Mouse (Mus musculus): ENCODE measurements at regions not wholly inside any gene's neighbourhood (a gene's known extent, or its start where the extent isn't known, plus 50 kb on each side); places are given as distances from the start of the nearest gene placed in this dataset.
A peak's percentile ranks its signal among the peaks of the same experiment; 100 is the strongest.

DNA sequence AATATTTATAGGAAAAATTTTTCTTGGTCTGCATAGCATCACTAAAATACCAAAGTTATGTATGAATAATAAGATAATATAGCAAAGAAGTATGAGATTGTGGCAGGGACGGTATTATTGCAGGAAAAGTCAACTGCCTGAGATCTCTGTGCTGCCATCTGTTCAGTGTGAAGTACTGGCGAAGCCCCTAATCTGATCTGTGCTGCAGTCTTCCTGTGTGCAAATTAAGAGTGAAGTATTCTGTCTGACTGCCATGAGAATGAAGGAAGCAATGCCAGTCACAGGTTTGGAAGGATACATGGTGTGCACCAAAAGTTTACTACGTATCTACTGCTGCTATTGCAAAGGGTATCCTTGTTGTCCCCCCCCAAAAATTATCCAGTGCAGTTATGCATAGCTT, 501.5 kb downstream of the Rab28 start:
- DNase-seq (ENCODE audit: low read depth, low spot score), result no peak

DNA sequence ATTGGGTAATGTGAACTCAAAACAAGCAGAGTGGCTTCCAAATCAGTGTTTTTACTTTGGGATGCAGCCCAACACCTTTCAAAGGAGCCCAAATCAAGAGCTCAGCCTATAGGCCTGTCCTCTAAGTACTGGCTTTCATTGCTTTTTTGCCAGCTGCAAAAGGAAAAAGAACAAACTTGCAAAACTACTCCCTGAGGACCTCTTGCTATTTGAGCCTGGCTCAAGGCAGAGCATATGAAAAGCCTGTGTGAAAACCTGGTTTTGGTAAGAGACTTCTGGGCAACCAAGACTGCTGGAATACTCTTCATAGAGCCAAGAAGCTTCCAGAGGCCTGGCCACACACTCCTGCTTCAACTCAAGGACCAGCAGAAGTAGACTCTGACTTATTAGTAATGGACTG, 503.5 kb downstream of the Rab28 start:
- no peak for DNase-seq (ENCODE audit: low read depth, low spot score)

GRCm38 (mm10) chr5:41187193-41187592, 520.8 kb downstream of the Rab28 start:
- no peak for DNase-seq (ENCODE audit: low read depth, low spot score)

GRCm38 (mm10) chr5:41177220-41177619, 530.7 kb downstream of the Rab28 start:
- DNase-seq (ENCODE audit: low read depth, low spot score), result no peak

- DNase-seq (ENCODE audit: low read depth, low spot score), result no peak
Observed at GRCm38 (mm10) chr5:41165870-41166626, 541.9 kb downstream of the Rab28 start.

- peak; percentile 45 for DNase-seq (ENCODE audit: low read depth, low spot score)
Observed at GRCm38 (mm10) chr5:41125050-41125449, 582.9 kb downstream of the Rab28 start.

DNA sequence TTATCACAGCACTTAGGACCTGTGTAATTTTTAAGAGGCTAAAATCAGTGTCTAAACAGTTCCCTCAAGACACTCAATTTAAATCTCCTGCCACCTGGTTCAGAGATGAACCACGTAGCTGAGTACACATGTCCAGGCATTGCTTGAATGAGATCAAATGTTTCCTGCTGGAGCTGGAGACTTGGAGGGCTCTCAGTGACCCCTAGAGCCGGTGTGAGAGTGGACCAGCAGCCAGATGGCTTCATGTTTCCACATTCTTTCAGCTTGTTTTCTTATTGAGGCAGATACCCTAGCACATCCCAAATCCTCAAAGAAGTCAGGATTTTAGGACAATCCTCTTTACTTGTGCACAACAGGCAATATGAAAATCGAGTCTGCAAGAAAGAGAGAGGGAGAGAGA, 590.3 kb downstream of the Rab28 start:
- DNase-seq (ENCODE audit: low read depth, low spot score), result no peak

GRCm38 (mm10) chr5:41087773-41088172, 620.2 kb downstream of the Rab28 start:
- no peak for DNase-seq (ENCODE audit: low read depth, low spot score)

DNA sequence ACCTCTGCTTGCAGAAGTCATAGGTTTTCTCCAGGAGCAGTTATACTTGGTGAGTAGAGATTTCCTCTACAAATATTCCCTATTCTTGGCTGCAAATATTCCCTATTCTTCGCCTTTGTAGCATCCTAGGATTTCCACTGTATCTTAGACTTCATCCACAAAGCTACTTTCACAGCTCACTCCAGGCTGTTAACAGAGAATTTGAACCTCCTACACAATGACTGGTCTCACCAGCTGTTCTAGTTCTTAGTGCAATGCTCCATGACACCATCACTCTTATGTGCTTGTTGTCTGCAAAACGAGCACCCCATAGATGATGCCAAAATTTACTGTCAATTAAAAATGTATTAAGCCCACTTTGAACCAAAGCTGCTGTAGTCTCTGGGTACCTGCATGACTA, 631.5 kb downstream of the Rab28 start:
- DNase-seq (ENCODE audit: low read depth, low spot score), result no peak

DNA sequence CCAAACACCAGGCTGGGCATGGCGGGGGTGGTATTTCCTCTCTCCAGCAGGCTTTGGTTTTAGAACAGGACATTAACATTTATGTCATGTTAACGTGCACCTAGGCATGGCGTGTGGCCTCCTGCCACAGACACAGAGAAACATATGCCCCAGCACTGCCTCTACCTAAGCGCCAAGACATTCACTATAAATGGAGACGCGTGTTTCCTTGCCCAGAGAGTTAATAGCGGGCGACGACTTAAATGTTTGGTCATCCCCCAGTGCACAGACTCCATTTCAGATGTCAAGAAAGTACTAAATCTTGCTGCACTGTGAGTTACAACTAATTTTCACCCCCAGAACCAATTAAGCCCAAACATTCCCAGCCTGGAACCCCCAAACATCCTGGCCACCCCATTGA, 646.3 kb downstream of the Rab28 start:
- DNase-seq (ENCODE audit: low read depth, low spot score), result no peak

DNA sequence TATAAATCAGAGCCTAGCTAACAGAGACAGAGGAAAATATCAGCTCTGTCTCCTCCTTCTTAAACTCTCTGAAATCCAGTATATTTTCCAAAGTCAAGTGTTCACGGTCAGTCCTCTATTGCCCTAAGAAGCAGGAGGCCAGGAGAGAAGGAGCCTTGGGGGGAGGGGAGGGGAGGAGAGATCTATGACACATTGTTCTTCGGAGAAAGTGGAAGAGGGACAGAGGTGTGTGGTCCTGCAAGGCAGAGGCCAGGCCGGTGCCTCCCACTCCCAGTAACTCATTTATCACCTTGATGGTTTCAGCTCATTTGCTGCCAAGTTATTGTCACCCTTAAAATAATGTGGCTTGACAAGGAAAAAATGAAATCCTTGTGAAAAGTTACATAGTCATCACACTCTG, 646.7 kb downstream of the Rab28 start:
- DNase-seq (ENCODE audit: low read depth, low spot score), result no peak

DNA sequence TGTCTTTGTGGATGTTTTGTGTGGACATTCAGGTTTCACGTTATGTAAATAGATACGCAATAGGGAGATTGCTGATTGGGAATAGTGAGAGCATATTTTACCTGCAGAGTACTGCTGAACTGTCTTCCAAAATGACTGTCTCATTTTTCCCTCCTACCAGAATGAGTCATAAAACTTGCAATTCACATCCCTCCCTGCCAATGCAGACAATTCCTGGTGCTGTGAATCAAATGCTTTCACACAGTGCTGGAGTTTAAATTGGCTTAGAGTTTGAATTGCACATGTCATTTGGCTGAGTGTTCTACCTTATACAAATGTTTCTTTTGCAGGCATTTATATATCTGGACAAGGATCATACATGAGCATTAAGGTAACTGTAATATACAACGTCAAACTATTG, 649.9 kb downstream of the Rab28 start:
- DNase-seq (ENCODE audit: low read depth, low spot score), result no peak

DNA sequence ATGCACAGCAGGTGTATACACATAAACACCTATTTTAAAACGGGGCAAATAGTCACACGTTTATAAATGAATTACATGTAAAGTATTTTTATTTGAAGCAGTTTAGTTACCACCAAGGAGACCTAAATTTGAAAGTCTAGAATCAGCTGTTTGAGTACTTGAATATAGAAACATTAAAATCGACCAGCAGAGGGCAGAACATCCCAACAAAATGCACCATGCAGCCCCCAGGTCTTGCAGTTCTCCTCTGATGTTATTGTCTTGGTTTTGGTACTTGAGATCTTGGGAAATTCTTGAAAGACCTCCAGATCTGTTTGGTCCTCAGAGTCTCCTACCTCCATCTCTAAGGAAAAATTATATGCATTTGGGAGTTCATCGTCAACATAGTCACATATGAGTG, 656.0 kb downstream of the Rab28 start:
- no peak for DNase-seq (ENCODE audit: low read depth, low spot score)

DNA sequence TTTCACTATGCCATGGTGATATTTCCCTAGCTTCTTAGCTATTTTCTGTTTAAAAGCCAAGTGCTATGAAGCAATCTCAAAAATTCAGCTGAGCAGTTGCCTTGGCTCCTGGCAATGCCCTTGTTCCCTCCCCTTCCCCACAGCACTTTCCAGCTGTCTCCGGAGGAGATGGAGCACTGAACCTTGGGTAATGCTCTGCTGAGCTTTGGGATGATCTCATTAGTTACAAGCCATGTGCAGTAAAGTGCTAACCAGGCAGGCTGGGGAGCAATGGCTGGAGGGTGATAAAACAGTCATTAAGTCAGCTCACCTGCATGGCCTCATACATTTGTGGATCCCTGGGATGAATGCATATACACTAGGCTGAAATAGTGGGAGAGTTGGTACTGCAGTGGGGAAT, 659.4 kb downstream of the Rab28 start:
- no peak for DNase-seq (ENCODE audit: low read depth, low spot score)

GRCm38 (mm10) chr5:41045221-41045620, 662.7 kb downstream of the Rab28 start:
- no peak for DNase-seq (ENCODE audit: low read depth, low spot score)

GRCm38 (mm10) chr5:41044465-41044864, 663.5 kb downstream of the Rab28 start:
- peak; percentile 42 for DNase-seq (ENCODE audit: low read depth, low spot score)

- no peak for DNase-seq (ENCODE audit: low read depth, low spot score)
Observed at GRCm38 (mm10) chr5:41038790-41039189, 669.2 kb downstream of the Rab28 start.

GRCm38 (mm10) chr5:41006692-41007091, 701.3 kb downstream of the Rab28 start:
- no peak for DNase-seq (ENCODE audit: low read depth, low spot score)

DNA sequence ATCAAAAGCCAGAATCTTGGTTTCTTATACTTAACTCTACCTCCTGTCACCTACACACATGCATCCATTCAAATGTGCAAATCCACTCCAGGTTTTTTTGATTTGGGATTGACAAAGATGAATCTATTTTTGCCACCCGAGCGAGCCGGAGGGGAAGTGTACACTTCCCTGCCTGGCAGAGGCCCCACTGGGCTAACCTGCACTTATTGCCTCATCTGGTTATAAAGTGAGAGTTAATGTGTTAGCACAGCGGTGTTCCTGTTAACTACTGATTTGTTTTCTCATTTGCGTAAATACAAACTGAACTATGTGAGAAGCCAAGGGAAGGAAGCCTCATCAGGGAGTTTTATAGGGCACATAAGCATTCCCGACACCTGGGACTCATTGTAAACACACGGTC, 721.4 kb downstream of the Rab28 start:
- DNase-seq (ENCODE audit: low read depth, low spot score), result no peak

- no peak for DNase-seq (ENCODE audit: low read depth, low spot score)
Observed at GRCm38 (mm10) chr5:40974892-40975291, 733.1 kb downstream of the Rab28 start.

DNA sequence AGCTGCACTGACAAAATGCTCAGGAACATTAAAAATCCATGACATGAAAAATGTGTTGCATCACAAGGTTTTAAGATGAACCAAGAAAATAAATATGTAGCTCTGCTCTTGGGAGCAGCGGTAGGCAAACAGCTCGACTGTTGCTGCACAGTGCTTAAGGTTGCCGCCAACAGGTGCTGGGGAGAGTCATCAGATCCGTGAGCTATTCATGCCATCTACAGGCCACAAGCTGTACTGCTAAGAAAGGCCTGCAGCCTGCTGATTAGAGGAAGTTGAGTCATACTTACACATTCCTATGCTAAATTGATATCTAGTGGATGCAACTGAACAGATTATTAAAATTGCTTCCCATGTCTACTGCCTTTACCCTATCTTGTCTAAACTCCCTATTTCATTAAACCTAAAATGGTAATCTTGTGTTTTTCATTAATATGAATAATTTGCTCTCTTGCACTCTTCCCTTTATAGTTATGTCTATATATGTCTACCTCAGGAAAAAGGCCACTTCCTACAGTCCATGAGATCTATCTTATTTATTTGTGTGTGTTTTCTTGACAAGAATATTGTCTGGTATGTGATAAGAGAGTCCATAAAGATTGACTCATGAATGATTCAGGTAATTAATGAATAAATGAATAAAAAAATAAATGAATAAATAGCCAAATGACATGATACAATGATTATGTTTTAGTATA, 754.9 kb downstream of the Rab28 start:
- DNase-seq (ENCODE audit: low read depth, low spot score), result peak; percentile 74

DNA sequence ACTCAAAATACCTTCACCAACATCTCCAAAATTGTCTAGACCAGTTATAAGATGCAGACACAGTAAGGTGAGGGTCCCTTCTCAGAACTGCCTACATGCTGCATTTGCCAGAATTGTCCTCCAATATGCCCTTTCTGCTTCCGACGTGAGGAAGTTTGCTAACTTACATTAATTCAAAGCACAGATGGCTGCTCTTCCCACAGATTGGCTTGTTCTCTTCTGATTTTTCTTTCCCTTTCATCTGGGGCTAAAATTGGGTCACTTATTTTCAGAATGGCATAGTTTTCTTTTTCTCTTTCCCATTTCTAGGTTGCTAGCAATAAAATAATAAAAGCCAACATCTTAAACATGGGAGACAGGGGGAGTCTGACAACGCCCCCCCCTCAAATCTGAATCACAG, 778.8 kb downstream of the Rab28 start:
- DNase-seq (ENCODE audit: low read depth, low spot score), result no peak

DNA sequence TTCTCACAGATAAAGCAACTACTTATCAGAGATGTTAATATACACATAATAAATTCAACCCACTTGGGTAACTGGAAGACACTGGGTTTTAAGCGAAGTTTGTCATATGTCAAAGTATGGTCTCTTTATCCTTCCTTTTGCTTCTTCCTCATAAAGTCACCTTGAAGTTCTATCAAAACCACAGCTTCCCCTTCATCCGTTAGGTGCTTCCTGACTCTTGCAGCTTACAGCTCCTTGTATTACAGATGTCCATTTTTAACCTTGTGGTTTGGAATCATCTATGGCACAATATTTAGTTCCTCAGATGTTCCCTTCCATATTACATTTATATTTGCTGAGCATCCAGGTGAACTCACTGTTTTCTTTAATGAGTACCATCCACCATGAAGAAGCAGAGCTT, 787.0 kb downstream of the Rab28 start:
- no peak for DNase-seq (ENCODE audit: low read depth, low spot score)

Measured in brain, embryonic 18.5 days (tissue).